Mouse (Mus musculus) ES-E14 (cell line): Measurements from ENCODE around the gene Zfp42.

Experiments used
- CHD2 ChIP-seq: IDR thresholded peaks from 2 replicates; pipeline ENCODE4 v1.6.1; 2014; ENCODE audit warnings: mild to moderate bottlenecking, low read depth, low read length, inconsistent platforms
- HCFC1 ChIP-seq: IDR thresholded peaks from 2 replicates; pipeline ENCODE4 v1.6.1; 2012; ENCODE audit warnings: low read length, inconsistent platforms, borderline replicate concordance; ENCODE audit not compliant: insufficient read depth
- ZC3H11A ChIP-seq: IDR thresholded peaks from 2 replicates; pipeline ENCODE4 v1.6.1; 2012; ENCODE audit warnings: low read depth, mild to moderate bottlenecking, inconsistent platforms, low read length, borderline replicate concordance

DNA sequence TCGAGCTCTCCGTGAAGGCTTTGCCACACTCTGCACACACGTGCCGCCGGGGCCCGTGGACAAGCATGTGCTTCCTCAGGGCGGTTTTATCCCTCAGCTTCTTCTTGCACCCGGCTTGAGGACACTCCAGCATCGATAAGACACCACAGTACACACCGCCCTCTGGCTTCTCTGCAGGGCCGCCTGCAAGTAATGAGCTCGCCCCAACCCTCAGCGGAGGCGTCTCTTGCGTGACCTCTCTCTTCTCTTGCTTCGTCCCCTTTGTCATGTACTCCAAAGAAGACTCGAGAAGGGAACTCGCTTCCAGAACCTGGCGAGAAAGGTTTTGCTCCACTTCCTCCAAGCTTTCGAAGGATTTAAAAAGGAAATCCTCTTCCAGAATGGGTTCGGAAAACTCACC, 11.0 kb downstream of the Zfp42 start:
- no peak for TF ChIP-seq ZC3H11A
- no peak for TF ChIP-seq CHD2
- no peak for TF ChIP-seq HCFC1
